Mouse (Mus musculus) liver, adult (tissue): ENCODE data around the gene Mfsd4b5.

Source experiments
- GATA4 ChIP-seq: IDR thresholded peaks from 2 replicates; pipeline ENCODE4 v1.6.1; 2014; ENCODE audit warnings: mild to moderate bottlenecking, low read length; ENCODE audit not compliant: insufficient replicate concordance

Mfsd4b5 gene

DNA sequence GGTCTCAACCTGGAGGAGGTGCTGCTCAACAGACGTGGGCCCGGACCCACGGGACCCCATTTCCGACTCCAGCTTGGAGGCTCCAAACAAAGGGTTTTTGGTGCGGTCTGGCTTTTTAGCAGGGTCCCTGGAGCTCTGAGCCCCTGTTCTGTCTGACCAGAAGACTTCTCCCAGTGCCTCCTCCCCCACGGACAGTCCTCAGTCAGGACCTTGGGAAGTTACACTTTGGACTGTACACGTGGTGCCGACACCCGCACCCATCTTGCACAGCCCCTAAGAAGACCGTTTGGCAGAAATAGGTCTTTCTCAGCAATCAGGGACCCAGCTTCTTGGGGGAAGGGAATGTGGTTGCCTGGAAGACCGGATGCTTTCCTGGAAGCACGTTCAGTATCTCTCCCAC is at the start of gene Mfsd4b5:
TSS of gene Mfsd4b5 (minus strand) at position 181 of the 400 bp plus-strand sequence.
- TF ChIP-seq GATA4 = no peak

- no peak for TF ChIP-seq GATA4
These were observed 48.5 kb upstream of the Mfsd4b5 start for GRCm38 (mm10) chr10:40034956-40035355.

DNA sequence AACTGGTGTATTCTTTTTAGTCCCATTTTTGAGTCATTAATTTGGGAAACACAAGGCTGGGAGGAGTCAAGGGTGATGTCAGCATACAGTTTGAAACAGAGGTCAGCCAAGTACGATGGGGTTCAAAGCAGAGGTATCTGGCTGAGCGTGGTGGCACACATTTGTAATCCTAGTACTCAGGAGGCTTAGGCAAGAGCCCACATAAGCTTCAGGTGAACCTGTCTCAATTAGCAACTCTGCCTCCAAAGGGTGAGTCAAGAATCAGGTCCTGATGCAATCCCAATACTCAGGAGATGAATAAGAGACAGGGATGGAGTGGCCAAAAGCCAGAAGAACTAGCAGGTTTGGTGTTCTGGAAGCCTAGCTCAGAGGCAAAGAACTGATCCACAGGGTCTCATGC is 46.5 kb upstream of the Mfsd4b5 start:
- TF ChIP-seq GATA4 = no peak

DNA sequence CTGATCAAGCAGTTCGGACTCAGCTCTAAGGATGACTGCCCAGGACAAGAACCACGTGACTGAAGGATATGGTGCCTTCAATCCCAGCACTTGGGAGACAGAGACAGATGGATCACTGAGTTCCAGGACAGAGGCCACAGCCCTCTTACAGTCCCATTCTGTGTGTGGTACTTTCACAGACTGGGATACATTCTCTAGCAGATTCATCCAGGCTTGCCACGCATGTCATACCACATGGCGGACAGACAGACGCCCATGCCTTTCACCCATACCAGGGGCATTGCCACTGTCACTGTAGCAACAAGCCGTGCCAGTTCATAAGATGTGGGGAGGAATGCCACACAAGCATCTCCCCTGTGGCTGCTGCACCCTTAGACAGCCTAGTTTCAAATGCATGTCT is 44.3 kb upstream of the Mfsd4b5 start:
- TF ChIP-seq GATA4 = no peak

GRCm38 (mm10) chr10:40029610-40030009 is 43.2 kb upstream of the Mfsd4b5 start:
- TF ChIP-seq GATA4 = no peak

- TF ChIP-seq GATA4 = no peak
These were observed 41.6 kb upstream of the Mfsd4b5 start for GRCm38 (mm10) chr10:40028091-40028490.

DNA sequence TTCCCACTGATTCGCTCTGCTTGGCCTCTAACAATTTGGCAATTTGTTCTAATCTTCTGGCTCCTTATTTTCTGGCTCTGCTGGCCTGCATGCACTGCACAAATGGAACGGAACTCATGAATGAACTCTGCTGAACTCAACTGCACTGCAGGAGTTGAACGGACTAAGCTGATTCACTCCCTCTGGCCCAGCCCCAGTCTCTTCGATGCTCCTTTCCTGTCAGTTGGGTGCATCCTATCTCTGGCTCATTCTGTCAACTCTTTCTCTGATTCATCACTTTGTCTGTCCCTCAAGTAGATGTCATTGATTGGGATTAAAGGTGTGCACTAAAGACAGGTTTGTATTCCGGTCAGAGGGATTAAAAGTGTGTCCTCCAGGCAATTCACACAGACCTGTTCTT is 40.1 kb upstream of the Mfsd4b5 start:
- no peak for TF ChIP-seq GATA4

GRCm38 (mm10) chr10:40025560-40025959 is 39.1 kb upstream of the Mfsd4b5 start:
- TF ChIP-seq GATA4 = no peak

- no peak; the same call in 1 of the 2 replicates for TF ChIP-seq GATA4
These were observed 38.3 kb upstream of the Mfsd4b5 start, which contains the start of gene Mfsd4b1 for GRCm38 (mm10) chr10:40024554-40025428. Gene Mfsd4b1, minus strand, starts transcription at chr10:40025268.

GRCm38 (mm10) chr10:40020401-40020800 is 34.0 kb upstream of the Mfsd4b5 start:
- no peak for TF ChIP-seq GATA4

DNA sequence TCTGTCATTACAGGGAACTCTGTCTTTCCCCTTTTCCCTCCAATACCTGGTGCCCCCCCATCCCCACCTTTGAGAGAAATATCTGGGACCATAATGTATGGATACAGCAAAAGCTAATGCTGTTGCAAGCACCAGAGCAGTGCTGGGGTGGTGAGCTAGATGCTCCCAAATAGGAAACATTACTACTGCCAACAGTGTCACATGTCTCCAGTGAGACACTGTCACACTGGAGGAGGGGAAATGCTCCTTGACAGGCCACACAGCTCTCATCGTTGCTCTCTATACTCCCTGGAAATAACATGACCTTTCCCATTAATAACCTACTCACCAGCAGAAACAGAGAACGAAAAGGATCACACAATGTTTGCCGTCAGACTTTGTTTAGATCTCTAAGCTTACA is 33.0 kb upstream of the Mfsd4b5 start:
- TF ChIP-seq GATA4 = no peak

- no peak for TF ChIP-seq GATA4
These were observed 31.9 kb upstream of the Mfsd4b5 start for GRCm38 (mm10) chr10:40018261-40018860.

GRCm38 (mm10) chr10:40009591-40009990 is 23.1 kb upstream of the Mfsd4b5 start:
- TF ChIP-seq GATA4 = no peak

- TF ChIP-seq GATA4 = no peak
These were observed 21.5 kb upstream of the Mfsd4b5 start for GRCm38 (mm10) chr10:40007953-40008352.

GRCm38 (mm10) chr10:40006963-40007362 is 20.5 kb upstream of the Mfsd4b5 start:
- no peak for TF ChIP-seq GATA4

DNA sequence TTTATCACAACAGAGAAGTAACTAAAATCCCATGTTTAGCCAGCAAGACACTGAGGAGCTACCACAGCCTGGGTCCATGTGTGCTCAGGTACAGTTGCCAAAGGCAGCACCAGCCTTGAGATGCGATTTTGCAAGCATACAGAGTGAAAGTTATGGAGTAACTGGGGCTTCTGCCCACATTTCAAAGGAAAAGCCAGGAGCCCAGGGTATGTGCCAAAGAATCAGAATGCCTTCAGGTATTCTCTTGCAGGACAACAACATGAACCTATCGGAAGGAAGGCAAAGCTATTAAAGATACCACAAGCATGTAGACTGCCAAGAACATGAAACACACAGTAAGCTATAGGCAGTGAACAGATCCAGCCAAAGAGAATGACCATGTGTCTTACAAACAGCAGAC is 14.3 kb upstream of the Mfsd4b5 start:
- no peak for TF ChIP-seq GATA4
